Mouse (Mus musculus) brain, embryonic 14.5 days (tissue): ENCODE measurements at regions not wholly inside any gene's neighbourhood (a gene's known extent, or its start where the extent isn't known, plus 50 kb on each side); places are given as distances from the start of the nearest gene placed in this dataset.

Experiments
- CTCF ChIP-seq: fragments of 200-500 bp; IDR thresholded peaks from 2 replicates; pipeline ENCODE4 v1.5.1; 2012; ENCODE audit warnings: inconsistent platforms, mild to moderate bottlenecking, moderate library complexity, borderline replicate concordance; ENCODE audit not compliant: insufficient read depth, insufficient read length; ENCODE audit errors: extremely low read depth
- POLR2A ChIP-seq: fragments of 200-500 bp; IDR thresholded peaks from 2 replicates; pipeline ENCODE4 v1.6.1; 2012; ENCODE audit warnings: mild to moderate bottlenecking, inconsistent platforms, borderline replicate concordance; ENCODE audit not compliant: poor library complexity, insufficient read depth, insufficient read length, severe bottlenecking; ENCODE audit errors: extremely low read depth

GRCm38 (mm10) chr2:137616637-137617036 lies 500.2 kb upstream of the Jag1 start:
- TF ChIP-seq CTCF (no peak), POLR2A (no peak)
